Mouse (Mus musculus): ENCODE data around the gene Tmeff1.
"Not testable (repeated sequence)": the region's sequence is repeated elsewhere in the genome, so short reads cannot be mapped to it uniquely, and the experiment has no call there.

The Tmeff1 gene

GRCm38 (mm10) chr4:48676570-48677185 is 91.7 kb downstream of the Tmeff1 start:
- DNase-seq (ENCODE audit: extremely low read depth, low read depth): no peak

DNA sequence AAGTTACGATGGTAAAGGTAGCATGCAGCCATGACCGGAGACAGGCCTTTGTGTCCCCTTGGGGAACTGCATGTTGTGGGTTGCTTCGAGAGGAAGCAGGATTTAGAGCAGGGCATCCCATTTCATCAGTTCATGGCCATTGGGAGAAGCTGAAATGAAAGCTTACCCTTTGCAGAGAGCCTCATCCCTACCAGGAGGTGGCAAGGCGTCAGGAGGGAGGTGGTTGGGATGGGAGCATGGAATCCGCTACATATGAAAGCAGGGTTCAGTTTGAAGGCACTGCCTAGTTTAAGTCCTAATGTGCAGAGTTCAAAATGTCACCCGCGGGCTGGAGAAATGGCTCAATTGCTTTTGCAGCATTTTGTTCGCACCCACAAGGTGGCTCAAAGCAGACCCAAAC is 92.3 kb downstream of the Tmeff1 start:
- no peak for DNase-seq (ENCODE audit: extremely low read depth, low read depth)

DNA sequence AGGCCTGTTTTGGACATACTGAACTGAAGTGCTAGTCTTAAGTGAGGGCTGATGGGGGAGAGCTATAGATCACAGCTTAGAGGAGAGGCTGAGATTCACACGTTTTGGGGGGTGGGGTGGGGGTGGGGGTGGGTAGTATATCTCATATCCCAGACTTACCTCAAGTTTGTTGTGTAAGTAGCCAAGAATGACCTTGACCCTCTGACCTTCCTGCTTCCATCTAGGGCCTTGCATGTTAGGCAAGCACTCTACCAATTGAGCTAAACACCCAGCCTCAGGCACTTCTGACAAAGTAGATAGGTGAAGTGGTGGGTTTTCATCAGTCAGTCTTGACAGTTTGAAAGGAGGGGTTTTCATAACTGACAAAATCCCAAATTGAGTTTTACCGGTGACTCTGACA is 92.8 kb downstream of the Tmeff1 start:
- no peak for DNase-seq (ENCODE audit: extremely low read depth, low read depth)

DNA sequence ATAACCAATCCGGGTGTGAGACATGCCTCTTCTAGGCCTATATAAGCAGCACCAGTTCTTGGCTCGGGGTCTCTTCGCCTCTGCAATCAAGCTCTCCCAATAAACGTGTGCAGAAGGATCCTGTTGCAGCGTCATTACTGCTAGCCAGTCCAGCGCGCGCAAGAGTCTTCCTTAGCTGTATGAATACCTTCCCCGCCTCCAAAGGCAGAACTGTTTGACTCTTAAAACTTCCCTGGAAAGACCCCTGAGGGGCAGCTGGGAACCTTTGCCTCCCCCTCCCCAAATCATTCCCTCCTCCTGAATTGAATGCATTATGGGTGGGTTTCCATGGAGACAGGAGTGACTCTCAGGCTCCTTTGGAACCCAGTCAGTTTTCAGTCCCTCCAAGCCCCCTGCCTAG is 93.8 kb downstream of the Tmeff1 start:
- DNase-seq (ENCODE audit: extremely low read depth, low read depth): no peak

DNA sequence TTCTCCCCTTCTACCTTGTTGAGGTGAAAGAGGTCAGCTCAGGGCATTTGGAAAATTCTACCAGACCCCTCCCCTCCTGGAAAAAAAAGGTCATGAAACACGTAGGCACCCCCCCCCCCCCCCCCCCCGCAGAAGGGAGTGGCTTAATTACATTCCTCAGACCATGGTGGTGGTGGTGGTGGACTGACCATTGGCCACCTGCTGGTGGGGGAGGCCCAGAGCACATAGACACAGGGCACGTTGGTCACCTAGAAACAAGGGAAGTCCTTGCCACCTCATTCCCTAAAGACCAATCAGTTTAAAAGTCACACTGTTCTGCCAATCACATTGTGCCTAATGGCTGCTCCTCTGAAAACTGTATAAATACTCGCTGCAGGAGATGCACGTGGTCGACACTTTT is 94.8 kb downstream of the Tmeff1 start:
- not testable (repeated sequence) for DNase-seq (ENCODE audit: extremely low read depth, low read depth)

DNA sequence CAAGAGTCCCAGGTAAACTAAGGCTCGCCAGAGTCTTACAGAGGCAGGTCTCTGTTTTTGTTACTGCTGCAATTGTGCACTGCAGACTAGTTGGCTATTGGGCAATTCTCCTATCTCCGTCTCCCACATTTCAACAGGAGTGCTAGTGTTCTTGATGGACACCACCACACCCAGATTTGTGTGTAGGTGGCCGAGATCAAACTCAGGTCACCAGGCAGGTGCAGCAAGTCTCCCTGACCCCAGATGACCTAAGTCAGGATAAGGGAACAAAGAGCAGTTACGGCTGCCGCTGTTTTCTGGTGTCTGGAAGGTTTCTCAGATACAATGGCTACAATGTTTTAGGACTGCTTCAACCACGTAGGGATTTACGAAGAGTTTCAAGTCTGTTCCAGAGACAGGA is 95.2 kb downstream of the Tmeff1 start:
- no peak for DNase-seq (ENCODE audit: extremely low read depth, low read depth)

DNA sequence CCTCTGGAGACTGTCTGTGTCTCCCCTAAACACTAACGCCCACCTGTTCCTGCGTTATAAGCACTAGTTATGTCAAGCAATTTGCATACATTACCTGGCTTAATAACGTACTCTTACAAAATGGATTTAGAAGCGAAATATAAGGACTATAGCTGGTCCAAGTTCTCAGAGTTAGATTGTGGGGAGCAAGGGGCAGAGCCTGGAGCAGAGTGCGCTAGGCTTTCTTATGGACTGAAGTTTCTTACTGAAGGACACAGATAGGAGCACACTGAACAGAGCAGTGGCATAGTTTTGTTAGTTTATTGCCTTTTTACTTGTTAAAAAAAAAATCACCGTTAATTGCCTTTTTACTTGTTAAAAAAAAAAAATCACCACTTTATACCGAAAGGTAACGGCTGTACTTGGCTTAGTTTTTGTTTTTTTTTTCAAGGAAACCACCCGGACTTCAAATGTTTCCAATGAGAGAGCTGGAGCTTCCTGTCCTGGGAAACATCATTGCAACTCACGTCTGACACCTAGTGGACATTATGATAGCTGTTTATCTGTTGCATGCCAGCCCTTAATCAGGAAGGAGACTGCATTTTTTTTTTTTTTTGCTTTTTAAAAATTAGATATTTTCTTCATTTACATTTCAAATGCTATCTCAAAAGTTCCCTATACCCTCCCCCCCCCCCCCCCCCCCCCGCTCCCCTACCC is 95.8 kb downstream of the Tmeff1 start:
- peak; percentile 61 for DNase-seq (ENCODE audit: extremely low read depth, low read depth)

DNA sequence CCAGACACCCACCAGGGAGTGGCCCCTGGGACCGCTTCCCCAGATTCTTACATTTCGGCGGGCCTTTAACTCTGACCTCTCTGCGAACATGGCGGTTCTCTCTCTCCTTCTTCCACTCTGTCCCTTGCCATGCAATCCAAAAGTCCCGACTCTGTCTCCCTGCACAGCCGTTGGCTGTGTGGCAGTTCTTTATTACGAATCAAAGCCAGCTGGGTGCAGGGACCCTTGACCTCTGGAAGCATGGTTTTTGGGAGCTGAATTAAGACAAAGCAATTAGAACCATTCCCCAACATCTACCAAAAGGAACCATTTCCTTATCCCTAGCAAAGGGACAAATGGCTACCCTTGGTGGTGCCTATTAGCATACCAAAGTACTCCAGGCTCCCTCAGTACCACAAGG is 98.2 kb downstream of the Tmeff1 start:
- no peak for DNase-seq (ENCODE audit: extremely low read depth, low read depth)

- peak; percentile 55 for DNase-seq (ENCODE audit: extremely low read depth, low read depth)
These were observed 98.7 kb downstream of the Tmeff1 start for GRCm38 (mm10) chr4:48683633-48684209.

DNA sequence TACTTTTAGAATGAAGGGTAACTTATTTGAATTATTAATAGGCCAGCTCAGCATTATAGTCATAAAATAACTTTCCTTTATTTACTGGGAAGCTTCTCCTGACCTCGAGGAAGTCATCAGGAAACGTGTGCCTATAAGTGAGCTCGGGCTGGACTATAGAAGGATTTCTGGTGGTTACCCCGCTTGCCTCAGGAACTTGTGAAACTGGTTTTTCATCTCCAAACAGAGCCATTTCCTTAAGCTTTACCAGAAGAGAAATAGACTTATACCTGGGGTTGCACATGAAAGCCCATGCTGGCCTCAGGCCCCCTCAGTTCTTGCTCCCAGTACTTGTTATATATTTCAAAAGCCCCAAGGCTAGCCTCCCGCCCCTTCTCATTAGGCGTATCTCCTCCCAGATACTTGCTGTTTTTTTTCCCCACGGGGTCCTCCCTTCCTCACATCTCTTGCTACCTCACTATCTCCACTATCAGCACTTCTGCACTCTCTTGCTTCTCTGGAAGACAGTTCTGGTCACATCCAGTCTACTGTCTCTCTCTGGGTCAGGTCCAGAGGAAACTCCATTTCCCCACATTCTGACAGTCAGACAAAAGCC is 99.7 kb downstream of the Tmeff1 start:
- DNase-seq (ENCODE audit: extremely low read depth, low read depth): peak; percentile 59

DNA sequence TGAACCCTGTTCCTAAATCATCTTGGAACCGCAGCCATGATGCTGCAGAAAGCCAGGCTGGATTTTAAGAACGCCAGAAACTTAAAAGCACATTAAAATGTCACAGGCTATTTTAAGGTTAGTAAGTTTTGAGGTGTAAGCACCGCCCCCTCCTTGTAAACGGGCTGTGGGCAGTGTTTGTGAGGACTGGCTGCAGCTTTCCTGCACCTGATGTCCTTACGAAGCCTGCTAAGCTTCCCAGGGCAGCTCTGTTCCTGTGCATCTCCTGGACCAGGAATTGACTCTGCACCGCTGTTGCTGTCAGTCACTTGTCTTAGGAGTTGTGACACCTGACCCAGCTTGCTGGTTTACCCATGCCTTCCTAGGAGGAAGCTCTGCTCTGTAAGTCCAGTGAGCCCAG is 103.2 kb downstream of the Tmeff1 start:
- DNase-seq (ENCODE audit: extremely low read depth, low read depth): no peak

DNA sequence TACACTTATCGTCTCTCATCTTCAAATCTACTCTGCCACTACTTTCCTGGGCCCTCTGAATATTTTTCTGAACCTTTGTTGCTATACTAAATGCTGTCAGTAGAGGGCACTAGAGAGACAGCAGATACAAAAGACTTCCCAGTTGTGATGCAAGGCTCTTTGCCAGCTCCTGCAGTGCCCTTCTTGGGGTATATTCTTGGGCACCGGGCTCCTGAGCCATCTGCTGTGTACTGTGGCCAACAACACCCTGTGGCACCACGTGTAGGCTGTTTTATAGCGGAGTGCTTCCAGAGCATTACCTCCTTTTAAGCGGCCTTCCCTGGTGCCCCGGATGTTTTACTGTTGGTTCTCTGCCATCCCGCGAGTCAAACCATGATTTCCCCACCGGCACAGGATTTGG is 105.7 kb downstream of the Tmeff1 start:
- DNase-seq (ENCODE audit: extremely low read depth, low read depth): no peak

GRCm38 (mm10) chr4:48691793-48692437 is 106.9 kb downstream of the Tmeff1 start:
- no peak for DNase-seq (ENCODE audit: extremely low read depth, low read depth)

DNA sequence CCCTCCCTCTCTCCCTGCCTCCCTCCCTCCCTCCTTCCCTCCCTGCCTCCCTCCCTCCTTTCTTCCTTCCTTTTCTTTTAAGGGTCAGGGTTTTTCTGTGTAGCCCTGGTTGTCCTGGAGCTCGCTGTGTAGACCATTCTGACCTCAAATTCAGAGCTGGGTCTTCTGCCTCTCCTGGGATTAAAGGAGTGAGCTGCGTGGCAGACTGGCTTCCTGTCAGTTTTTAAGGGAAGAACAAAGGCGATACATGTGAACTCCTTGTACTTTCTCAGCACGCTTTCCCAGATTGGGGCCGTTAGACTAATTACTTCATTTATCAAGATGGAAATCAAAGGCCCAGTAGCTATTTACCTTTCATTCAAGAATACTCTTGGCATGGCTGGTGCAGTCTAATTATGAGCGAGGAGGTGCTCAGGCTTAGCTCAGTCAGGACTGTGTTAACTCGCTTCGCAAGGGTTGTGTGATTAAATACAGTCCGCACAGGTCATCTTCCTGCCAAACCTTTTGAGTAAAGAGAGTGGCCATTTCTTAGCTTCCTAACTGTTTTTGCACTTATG is 107.8 kb downstream of the Tmeff1 start:
- no peak for DNase-seq (ENCODE audit: extremely low read depth, low read depth)

- DNase-seq (ENCODE audit: extremely low read depth, low read depth): no peak
These were observed 111.7 kb downstream of the Tmeff1 start for GRCm38 (mm10) chr4:48696706-48697105.

DNA sequence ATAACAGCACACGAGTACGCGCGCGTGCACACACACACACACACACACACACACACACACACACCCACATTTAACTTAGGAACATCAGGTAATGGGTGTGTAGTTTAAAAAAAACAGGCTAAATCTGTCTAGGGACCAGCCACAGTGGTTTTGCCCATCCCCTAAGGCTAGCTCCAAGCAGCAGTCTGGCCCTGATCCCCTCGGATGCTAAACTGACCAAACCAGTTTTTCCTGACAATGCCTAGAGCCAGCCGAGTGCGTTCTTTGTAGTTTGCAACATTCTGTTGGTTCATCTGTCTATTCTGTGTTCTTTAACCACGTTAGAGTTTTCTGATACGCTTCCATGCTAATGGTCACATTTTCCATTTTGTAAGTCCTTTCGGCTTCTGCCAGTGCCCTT is 112.3 kb downstream of the Tmeff1 start:
- DNase-seq (ENCODE audit: extremely low read depth, low read depth): no peak

All from MEL-GATA-1-ER (cell line).